7 mouse cellular contexts compared by ENCODE assay signal in the genomic region with DNA sequence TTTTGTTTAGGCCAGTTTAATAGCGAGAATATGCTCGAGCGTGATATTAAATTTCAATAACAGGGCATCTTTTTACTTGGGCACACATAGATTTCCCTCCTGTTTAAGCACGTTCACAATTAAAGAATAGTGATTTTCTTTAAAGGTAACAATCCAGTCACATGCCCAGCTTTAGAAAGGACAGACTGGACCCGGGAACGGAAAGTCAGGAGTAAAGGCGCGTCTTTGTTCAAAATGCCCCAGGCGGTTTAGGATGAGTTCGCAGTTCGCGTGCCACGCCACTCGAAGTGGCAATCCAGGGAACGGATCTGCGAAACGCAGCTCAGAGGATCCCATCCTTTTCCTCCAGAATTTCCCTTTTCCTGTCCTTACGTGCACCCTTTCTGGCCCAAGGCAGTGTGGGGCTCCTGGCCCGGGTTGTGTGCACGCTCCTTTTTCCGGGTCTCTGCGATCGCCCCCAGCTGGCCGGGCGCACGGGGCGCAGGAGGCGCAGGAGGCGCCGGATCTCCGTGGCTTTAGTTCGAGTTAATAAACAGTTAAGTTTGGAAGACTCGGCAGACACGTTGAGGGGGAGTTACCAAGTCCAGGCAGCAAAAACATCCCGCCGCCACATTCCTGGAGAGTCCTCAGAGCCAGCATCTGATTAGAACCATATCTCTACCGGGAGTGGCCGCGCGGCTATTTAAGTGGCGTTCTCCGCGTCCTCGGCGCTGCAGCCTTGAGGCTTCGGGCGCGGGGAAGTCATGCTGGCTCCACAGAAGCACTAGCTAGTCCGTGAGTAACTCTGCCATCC. TPM values are rescaled to one million over a fixed set of nuclear protein-coding genes. Genes with fewer than 3 reads are reported as not detected.
DNase-seq lines count a peak whose midpoint lies in the region; ATAC-seq lines count a peak whose summit lies in the region.

No protein-coding gene starts in this region.

- peak overlapping the region; percentile 80 for H3K27ac ChIP-seq in embryonic facial prominence, embryonic 15.5 days (replicated peaks)
- peak overlapping the region; percentile 62 for H3K27ac ChIP-seq in heart, embryonic 11.5 days (ENCODE audit: low read depth, low read length)
- peak overlapping the region; percentile 85 for H3K27ac ChIP-seq in kidney, embryonic 15.5 days
- peak overlapping the region; percentile 85 for H3K27ac ChIP-seq in limb, embryonic 15.5 days
- H3K27ac ChIP-seq in midbrain, embryonic 16.5 days (ENCODE audit: low read length): no peak overlapping the region

- H3K4me2 ChIP-seq in embryonic facial prominence, embryonic 15.5 days (replicated peaks): peak overlapping the region; percentile 79
- peak overlapping the region; percentile 72 for H3K4me2 ChIP-seq in heart, embryonic 11.5 days
- peak overlapping the region; percentile 74 for H3K4me2 ChIP-seq in kidney, embryonic 15.5 days
- H3K4me2 ChIP-seq in limb, embryonic 15.5 days: peak overlapping the region; percentile 67
- peak overlapping the region; percentile 94 for H3K4me2 ChIP-seq in midbrain, embryonic 16.5 days (ENCODE audit: low read length)

- peak; percentile 68 for DNase-seq in brain, adult 2 months (ENCODE audit: low read depth, low spot score)
- peak; percentile 4 for DNase-seq in splenic B cell, adult 2 months (ENCODE audit: low read depth, low spot score)

- H3K4me1 ChIP-seq in embryonic facial prominence, embryonic 15.5 days: peaks cover 30% of the 10 kb centered on the region
- peaks cover 13% of the 10 kb centered on the region; the same call in 1 of the 2 replicates for H3K4me1 ChIP-seq in heart, embryonic 11.5 days (ENCODE audit: control insufficient read depth, insufficient read depth, low read length)
- peaks cover 56% of the 10 kb centered on the region for H3K4me1 ChIP-seq in kidney, embryonic 15.5 days
- H3K4me1 ChIP-seq in limb, embryonic 15.5 days: peaks cover 48% of the 10 kb centered on the region
- H3K4me1 ChIP-seq in midbrain, embryonic 16.5 days (ENCODE audit: control insufficient read depth, insufficient read depth, low read length): peaks cover 6% of the 10 kb centered on the region

- H3K27me3 ChIP-seq in embryonic facial prominence, embryonic 15.5 days: no peaks in the 10 kb centered on the region
- H3K27me3 ChIP-seq in heart, embryonic 11.5 days (ENCODE audit: control insufficient read depth, insufficient read depth, low read length): no peaks in the 10 kb centered on the region
- no peaks in the 10 kb centered on the region for H3K27me3 ChIP-seq in kidney, embryonic 15.5 days
- H3K27me3 ChIP-seq in limb, embryonic 15.5 days: no peaks in the 10 kb centered on the region
- H3K27me3 ChIP-seq in midbrain, embryonic 16.5 days (ENCODE audit: control insufficient read depth, insufficient read depth, low read depth, low read length): no peaks in the 10 kb centered on the region
- H3K27me3 ChIP-seq in splenic B cell, adult 2 months (ENCODE audit: control insufficient read depth, insufficient read depth, low read length, poor library complexity, severe bottlenecking): no peaks in the 10 kb centered on the region

- no peaks in the 10 kb centered on the region for H3K9me3 ChIP-seq in embryonic facial prominence, embryonic 15.5 days (replicated peaks)
- H3K9me3 ChIP-seq in heart, embryonic 11.5 days (replicated peaks; ENCODE audit: control insufficient read depth, low read length): no peaks in the 10 kb centered on the region
- H3K9me3 ChIP-seq in kidney, embryonic 15.5 days (replicated peaks): no peaks in the 10 kb centered on the region
- no peaks in the 10 kb centered on the region for H3K9me3 ChIP-seq in limb, embryonic 15.5 days
- no peaks in the 10 kb centered on the region for H3K9me3 ChIP-seq in midbrain, embryonic 16.5 days (replicated peaks; ENCODE audit: control insufficient read depth, low read length, poor library complexity, severe bottlenecking)

- H3K4me3 ChIP-seq in embryonic facial prominence, embryonic 15.5 days (replicated peaks): peak overlapping the region; percentile 55
- peak overlapping the region; percentile 57 for H3K4me3 ChIP-seq in heart, embryonic 11.5 days (ENCODE audit: low read depth, low read length)
- H3K4me3 ChIP-seq in kidney, embryonic 15.5 days (replicated peaks): peak overlapping the region; percentile 58
- peak overlapping the region; percentile 56 for H3K4me3 ChIP-seq in limb, embryonic 15.5 days
- peak overlapping the region; percentile 54 for H3K4me3 ChIP-seq in midbrain, embryonic 16.5 days (ENCODE audit: low read depth, low read length)

- 1% methylated on average over 49 of the region's 49 CpGs for WGBS in embryonic facial prominence, embryonic 15.5 days
- WGBS in heart, embryonic 11.5 days (ENCODE audit: insufficient replicate concordance): 3% methylated on average over 49 of the region's 49 CpGs
- WGBS in kidney, embryonic 15.5 days: 3% methylated on average over 49 of the region's 49 CpGs
- WGBS in limb, embryonic 15.5 days: 1% methylated on average over 49 of the region's 49 CpGs
- 3% methylated on average over 49 of the region's 49 CpGs for whole genome bisulfite sequencing in midbrain, embryonic 16.5 days

- H3K36me3 ChIP-seq in embryonic facial prominence, embryonic 15.5 days: no peaks in the 10 kb centered on the region
- no peaks in the 10 kb centered on the region for H3K36me3 ChIP-seq in heart, embryonic 11.5 days (ENCODE audit: control insufficient read depth, insufficient read depth, low read length)
- no peaks in the 10 kb centered on the region for H3K36me3 ChIP-seq in kidney, embryonic 15.5 days
- H3K36me3 ChIP-seq in limb, embryonic 15.5 days: no peaks in the 10 kb centered on the region
- H3K36me3 ChIP-seq in midbrain, embryonic 16.5 days (ENCODE audit: control insufficient read depth, insufficient read depth, low read length): no peaks in the 10 kb centered on the region
- H3K36me3 ChIP-seq in splenic B cell, adult 2 months (ENCODE audit: control insufficient read depth, insufficient read depth, low read length, poor library complexity, severe bottlenecking): no peaks in the 10 kb centered on the region

- peak overlapping the region; percentile 41; the same call in 1 of the 2 replicates for H3K9ac ChIP-seq in embryonic facial prominence, embryonic 15.5 days
- H3K9ac ChIP-seq in heart, embryonic 11.5 days (ENCODE audit: low read depth, low read length): peak overlapping the region; percentile 70
- peak overlapping the region; percentile 47 for H3K9ac ChIP-seq in kidney, embryonic 15.5 days
- peak overlapping the region; percentile 47 for H3K9ac ChIP-seq in limb, embryonic 15.5 days
- H3K9ac ChIP-seq in midbrain, embryonic 16.5 days (ENCODE audit: low read depth, low read length): peak overlapping the region; percentile 65

- ATAC-seq in embryonic facial prominence, embryonic 15.5 days (ENCODE audit: insufficient number of reproducible peaks, low FRiP score, low TSS enrichment, low read depth): peak; percentile 92
- ATAC-seq in heart, embryonic 11.5 days (replicated peaks; ENCODE audit: insufficient number of reproducible peaks, low FRiP score, low TSS enrichment): peak; percentile 85
- ATAC-seq in kidney, embryonic 15.5 days (replicated peaks; ENCODE audit: low FRiP score): peak; percentile 95
- peak; percentile 88 for ATAC-seq in limb, embryonic 15.5 days (ENCODE audit: insufficient number of reproducible peaks, low FRiP score, low TSS enrichment, low read depth)
- peak; percentile 92 for ATAC-seq in midbrain, embryonic 16.5 days

RNA-seq across cellular contexts. Expression of a gene that starts 58.8 kb away (rescaled TPM):
- polyA plus RNA-seq in embryonic facial prominence, embryonic 15.5 days (2015; fragmentation: Nextera tagmentation; extraction: Ambion mirVana): not detected in 2 replicates
- not detected in 2 replicates for polyA plus RNA-seq in heart, embryonic 11.5 days (2014; fragmentation: Nextera tagmentation; extraction: Ambion mirVana)
- polyA plus RNA-seq in kidney, embryonic 15.5 days (2015; fragmentation: Nextera tagmentation; extraction: Ambion mirVana): 0.08 and 0.13 TPM in 2 replicates
- polyA plus RNA-seq in limb, embryonic 15.5 days (2015; fragmentation: Nextera tagmentation; extraction: Ambion mirVana): not detected in 2 replicates
- not detected in 2 replicates for polyA plus RNA-seq in midbrain, embryonic 16.5 days (2015; fragmentation: Nextera tagmentation; extraction: Ambion mirVana)
